Mouse (Mus musculus) liver, postnatal 0 days (tissue): ENCODE results near the gene Olfr1423.
"Not testable (repeated sequence)": the region's sequence is repeated elsewhere in the genome, so short reads cannot be mapped to it uniquely, and the experiment has no call there.

Experiments used
- CTCF ChIP-seq: sonication (generic); IDR thresholded peaks from 2 replicates; pipeline ENCODE4 v1.5.1; 2016; ENCODE audit warnings: antibody characterized with exemption, low read depth
- EP300 ChIP-seq: IDR thresholded peaks from 2 replicates; pipeline ENCODE4 v1.6.1; 2016; ENCODE audit warnings: antibody characterized with exemption, low read depth, mild to moderate bottlenecking

DNA sequence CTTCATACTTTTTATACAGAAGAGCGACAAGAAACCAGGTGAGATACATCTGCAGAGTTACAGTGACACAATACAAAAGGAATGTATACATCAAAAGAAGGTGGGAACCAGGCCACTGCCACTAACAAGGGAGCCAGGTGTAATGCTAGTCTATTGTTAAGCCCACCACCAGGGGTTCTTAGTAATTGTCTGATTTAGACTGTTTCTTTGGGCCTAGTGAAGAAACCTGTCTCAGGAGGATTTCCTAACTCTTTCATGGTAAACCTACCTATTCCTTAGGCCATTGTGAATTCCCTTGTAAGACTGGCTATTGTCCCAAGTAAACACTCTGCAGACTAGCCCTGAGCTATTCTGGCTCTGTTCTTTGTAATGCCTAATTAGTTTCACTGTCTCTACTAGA lies 28.4 kb upstream of the Olfr1423 start:
- not testable (repeated sequence) for TF ChIP-seq CTCF, EP300
